In the genomic region with DNA sequence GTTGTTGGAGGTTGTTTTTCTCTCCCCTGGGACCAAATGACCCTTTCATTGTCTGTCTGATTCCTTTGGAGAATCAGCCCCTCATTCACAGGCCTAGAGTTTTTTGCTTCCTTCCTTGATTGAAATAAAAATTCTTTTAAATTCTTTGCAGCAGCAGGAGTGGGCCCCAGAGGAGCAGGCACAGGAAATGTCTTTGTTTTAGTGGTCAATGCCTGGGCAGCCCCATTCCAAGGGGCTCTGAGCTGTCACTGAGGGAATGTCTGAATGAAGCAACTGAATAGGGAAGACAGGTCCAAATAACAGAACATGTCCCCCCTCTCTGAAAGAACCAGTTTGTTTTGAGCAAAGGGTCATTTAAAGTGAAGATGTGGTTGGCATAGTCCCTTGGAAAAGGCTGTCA, we compare ENCODE assay signal across 26 mouse cellular contexts.
DNase-seq lines count a peak whose midpoint lies in the region; ATAC-seq and TF ChIP-seq lines count a peak whose summit lies in the region.
"Had no signal": no experiment of that assay in that cellular context is flagged by ENCODE, and none has a peak within 500 bp of the region (broad histone marks: within the 10 kb centered on the region; RNA-seq: fewer than 3 reads in every experiment).

No protein-coding gene starts in this region.

- DNase-seq in forebrain, postnatal 0 days = no peak
- DNase-seq in layer of hippocampus, adult 2 months (ENCODE audit: low spot score in 2 of 2) = peak in 1 of 2 experiments; percentile 33
- no peak for DNase-seq in layer of hippocampus, adult 11-12 months (ENCODE audit: low spot score)
- DNase-seq in neural tube, embryonic 10.5 days (ENCODE audit: extremely low spot score, low spot score) = no peak
- DNase-seq in heart, adult 18-20 months = no peak
- DNase-seq in thymus, postnatal 10 days (ENCODE audit: low spot score in 2 of 2) = no peak
- DNase-seq: adrenal gland, postnatal 25 days; cerebellum, adult 18-20 months; cerebellum, postnatal 10 days; heart, postnatal 14 days; kidney, adult 8-10 months; liver; lung, adult 2 months; lung, postnatal 10 days; right cerebral cortex, postnatal 25 days; thymus, postnatal 14 days had no signal

- no peaks in the 10 kb centered on the region for H3K4me1 ChIP-seq in forebrain, postnatal 0 days (ENCODE audit: insufficient read depth)
- H3K4me1 ChIP-seq in forebrain, embryonic 13.5 days = 0 out of 2 replicates have a peak, but pooled peaks cover 3% of the 10 kb centered on the region
- H3K4me1 ChIP-seq in neural tube, embryonic 14.5 days (ENCODE audit: control insufficient read depth, insufficient read depth, low read length) = no peaks in the 10 kb centered on the region
- H3K4me1 ChIP-seq: embryonic facial prominence, embryonic 12.5 days; forebrain, embryonic 15.5 days; stomach, embryonic 15.5 days had no signal

- no peak overlapping the region for H3K9ac ChIP-seq in forebrain, postnatal 0 days
- no peak overlapping the region for H3K9ac ChIP-seq in forebrain, embryonic 13.5 days
- no peak overlapping the region for H3K9ac ChIP-seq in neural tube, embryonic 14.5 days (replicated peaks; ENCODE audit: low read depth, low read length)
- H3K9ac ChIP-seq: embryonic facial prominence, embryonic 12.5 days; forebrain, embryonic 15.5 days; liver, embryonic 14.5 days; stomach, embryonic 15.5 days had no signal

- peak; percentile 60; the same call in 1 of the 2 replicates for ATAC-seq in forebrain, postnatal 0 days
- ATAC-seq in forebrain, embryonic 13.5 days = no peak
- ATAC-seq in neural tube, embryonic 14.5 days (ENCODE audit: low read depth) = peak; percentile 46; the same call in 1 of the 2 replicates
- ATAC-seq: CD4-positive, CD25-positive, alpha-beta regulatory T cell, adult 4 months; forebrain, embryonic 15.5 days; intestine, embryonic 16.5 days had no signal

- TF ChIP-seq CTCF in forebrain, postnatal 0 days (IDR thresholded peaks at IDR 0.05; ENCODE audit: low read depth) = no peak
- TF ChIP-seq CTCF in layer of hippocampus, adult 2 months (conservative IDR thresholded peaks at IDR 0.05) = no peak

- no peaks in the 10 kb centered on the region for H3K36me3 ChIP-seq in forebrain, postnatal 0 days (ENCODE audit: insufficient read depth)
- H3K36me3 ChIP-seq in forebrain, embryonic 13.5 days (ENCODE audit: poor library complexity, severe bottlenecking) = no peaks in the 10 kb centered on the region
- H3K36me3 ChIP-seq in neural tube, embryonic 14.5 days (ENCODE audit: control insufficient read depth, insufficient read depth, low read length) = no peaks in the 10 kb centered on the region
- H3K36me3 ChIP-seq: embryonic facial prominence, embryonic 12.5 days; forebrain, embryonic 15.5 days; stomach, embryonic 15.5 days had no signal

- no peaks in the 10 kb centered on the region for H3K9me3 ChIP-seq in forebrain, postnatal 0 days (ENCODE audit: low read length)
- H3K9me3 ChIP-seq in forebrain, embryonic 13.5 days (replicated peaks) = no peaks in the 10 kb centered on the region
- no peaks in the 10 kb centered on the region for H3K9me3 ChIP-seq in neural tube, embryonic 14.5 days (ENCODE audit: control insufficient read depth, low read length)
- H3K9me3 ChIP-seq: embryonic facial prominence, embryonic 12.5 days; forebrain, embryonic 15.5 days; stomach, embryonic 15.5 days had no signal

- H3K4me2 ChIP-seq in forebrain, postnatal 0 days (ENCODE audit: low read depth) = no peak overlapping the region
- no peak overlapping the region for H3K4me2 ChIP-seq in forebrain, embryonic 13.5 days
- no peak overlapping the region for H3K4me2 ChIP-seq in neural tube, embryonic 14.5 days (ENCODE audit: low read depth, low read length)
- H3K4me2 ChIP-seq: embryonic facial prominence, embryonic 12.5 days; forebrain, embryonic 15.5 days; stomach, embryonic 15.5 days had no signal

- H3K27me3 ChIP-seq in forebrain, postnatal 0 days (ENCODE audit: insufficient read depth, low read length) = no peaks in the 10 kb centered on the region
- no peaks in the 10 kb centered on the region for H3K27me3 ChIP-seq in forebrain, embryonic 13.5 days
- H3K27me3 ChIP-seq in neural tube, embryonic 14.5 days (ENCODE audit: control insufficient read depth, insufficient read depth, low read length) = no peaks in the 10 kb centered on the region
- H3K27me3 ChIP-seq: embryonic facial prominence, embryonic 12.5 days; forebrain, embryonic 15.5 days; stomach, embryonic 15.5 days had no signal

- H3K4me3 ChIP-seq in forebrain, postnatal 0 days (ENCODE audit: low read depth, low read length) = no peak overlapping the region
- no peak overlapping the region for H3K4me3 ChIP-seq in forebrain, embryonic 13.5 days
- H3K4me3 ChIP-seq in layer of hippocampus, adult 2 months = no peak overlapping the region
- no peak overlapping the region for H3K4me3 ChIP-seq in neural tube, embryonic 14.5 days (ENCODE audit: low read depth, low read length)
- H3K4me3 ChIP-seq: embryonic facial prominence, embryonic 12.5 days; forebrain, embryonic 15.5 days; stomach, embryonic 15.5 days had no signal

- H3K27ac ChIP-seq in forebrain, postnatal 0 days (ENCODE audit: low read depth, low read length) = no peak overlapping the region
- H3K27ac ChIP-seq in forebrain, embryonic 13.5 days = no peak overlapping the region
- peak overlapping the region; percentile 75 for H3K27ac ChIP-seq in layer of hippocampus, adult 2 months
- H3K27ac ChIP-seq in neural tube, embryonic 14.5 days (ENCODE audit: low read depth, low read length) = no peak overlapping the region
- H3K27ac ChIP-seq: embryonic facial prominence, embryonic 12.5 days; forebrain, embryonic 15.5 days; kidney, postnatal 0 days; liver, embryonic 14.5 days; macrophage; stomach, embryonic 15.5 days had no signal
